8 mouse cellular contexts compared by ENCODE assay signal in genomic region chr4:136742677-136743076, GRCm38 (mm10).
DNase-seq lines count a peak whose midpoint lies in the region; ATAC-seq lines count a peak whose summit lies in the region.

No protein-coding gene starts in this region.

- H3K9me3 ChIP-seq in intestine, embryonic 16.5 days (ENCODE audit: control insufficient read depth, low read length), result no peaks in the 10 kb centered on the region

- peak overlapping the region; percentile 39; the same call in 1 of the 2 replicates for H3K9ac ChIP-seq in intestine, embryonic 16.5 days (ENCODE audit: low read depth, low read length)

- peak overlapping the region; percentile 61 for H3K27ac ChIP-seq in intestine, embryonic 16.5 days (ENCODE audit: low read length)

- peak; percentile 77 for ATAC-seq in intestine, embryonic 16.5 days

- 17% methylated on average over 5 of the region's 5 CpGs for WGBS in intestine, embryonic 16.5 days

- H3K4me2 ChIP-seq in intestine, embryonic 16.5 days (ENCODE audit: low read depth, low read length), result no peak overlapping the region

- no peak overlapping the region for H3K4me3 ChIP-seq in intestine, embryonic 16.5 days (ENCODE audit: low read length)

- H3K4me1 ChIP-seq in intestine, embryonic 16.5 days (ENCODE audit: control insufficient read depth, insufficient read depth, low read length), result peaks cover 43% of the 10 kb centered on the region

- no peaks in the 10 kb centered on the region for H3K36me3 ChIP-seq in intestine, embryonic 16.5 days (ENCODE audit: control insufficient read depth, insufficient read depth, low read length)

- DNase-seq in urinary bladder, postnatal 14 days (ENCODE audit: low spot score), result peak; percentile 58
- no peak for DNase-seq in urinary bladder, adult 2 months (ENCODE audit: low spot score)
- peak; percentile 83 for DNase-seq in heart, adult 18-20 months
- DNase-seq in lung, postnatal 10 days, result peak; percentile 85
- DNase-seq in testis, postnatal 10 days (ENCODE audit: low spot score), result peak; percentile 68
- DNase-seq in c-Kit-positive CD71-positive TER-119-positive erythroid progenitor cells, embryonic 14.5 days (ENCODE audit: low spot score), result no peak
- no peak for DNase-seq in yolk sac, embryonic 10.5 days (ENCODE audit: low spot score)

- no peaks in the 10 kb centered on the region for H3K27me3 ChIP-seq in intestine, embryonic 16.5 days (replicated peaks; ENCODE audit: control insufficient read depth, insufficient read depth, low read length)

Comparison
In these comparisons a context has a peak if more than half of its experiments do, and no peak if none do; other contexts are left out.
1. DNase-seq: peak in urinary bladder, postnatal 14 days (single experiment), heart, adult 18-20 months (2 of 2), lung, postnatal 10 days (single experiment) and testis, postnatal 10 days (single experiment); none in urinary bladder, adult 2 months (single experiment), c-Kit-positive CD71-positive TER-119-positive erythroid progenitor cells, embryonic 14.5 days (single experiment) and yolk sac, embryonic 10.5 days (single experiment).